Mouse (Mus musculus) spleen, postnatal 14 days (tissue): ENCODE measurements around the gene Ei24.

Experiments used
- DNase-seq, 2 experiments: peaks; one replicate each; pipeline ENCODE4 v3.0.0; 2021 to 2022; ENCODE audit warnings: low spot score in 2 of 2

The Ei24 gene

DNA sequence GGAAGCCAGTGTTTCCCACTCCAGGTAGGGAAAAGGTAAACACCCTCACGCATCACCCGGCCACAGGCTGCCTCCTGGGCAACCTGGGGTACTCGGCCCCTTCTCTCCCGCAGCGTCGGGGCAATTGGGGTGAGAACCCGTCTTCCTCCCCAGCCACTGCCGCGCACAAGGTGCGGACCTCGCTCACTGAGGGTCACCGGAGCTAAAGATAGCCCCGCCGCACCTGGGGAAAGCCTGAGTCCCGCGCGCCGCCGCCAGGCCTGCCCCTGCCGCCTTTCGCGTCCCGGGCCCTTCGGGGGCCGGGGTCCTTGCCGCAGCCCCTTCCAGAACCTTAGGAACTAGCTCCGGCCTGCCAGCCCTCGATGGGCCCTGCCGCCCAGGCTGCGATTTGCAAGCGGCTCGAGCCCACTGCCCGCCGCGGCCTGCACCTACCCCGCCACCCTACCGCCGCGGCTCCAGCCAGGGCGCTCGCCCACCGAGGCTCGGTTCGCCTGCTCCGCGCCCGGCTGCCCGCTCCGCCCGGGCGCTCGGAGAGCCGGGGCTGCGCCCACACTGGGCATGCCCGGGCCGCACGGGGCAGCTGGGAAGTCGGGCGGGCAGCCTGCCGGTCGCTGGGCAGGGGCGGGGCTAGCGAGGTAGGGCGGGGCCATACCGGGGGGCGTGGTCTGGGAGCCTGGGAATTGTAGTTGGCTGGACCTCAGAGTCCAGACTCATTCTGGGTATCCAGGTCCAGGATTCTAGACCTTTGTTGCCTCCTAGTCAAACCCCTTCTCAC, at the start of gene Ei24:
Gene Ei24, minus strand, starts transcription at position 613 of the 775 bp plus-strand sequence.
- DNase-seq = peak; percentile 81 to 86

DNA sequence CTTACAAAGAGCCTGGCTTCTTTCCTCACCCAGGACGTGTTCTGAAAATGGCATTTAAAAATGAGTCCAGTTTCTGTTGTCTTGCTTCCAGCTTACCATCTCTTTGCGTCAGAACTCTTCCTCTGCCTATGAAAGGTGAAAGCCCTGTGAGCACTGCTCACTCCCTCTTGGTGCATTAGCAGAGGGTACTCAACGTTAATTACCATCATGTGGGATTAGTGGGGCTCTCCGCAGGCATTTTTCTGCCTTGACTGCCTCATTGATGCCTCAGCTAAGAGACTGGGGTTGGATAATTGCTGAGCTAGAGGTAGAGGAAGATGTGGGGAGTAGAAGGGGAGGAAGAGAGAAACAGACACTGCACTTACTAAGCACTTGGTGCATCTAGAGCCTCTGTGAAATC, 49.2 kb upstream of the Ei24 start:
- DNase-seq = no peak

GRCm38 (mm10) chr9:36833914-36834313, 36.7 kb upstream of the Ei24 start:
- no peak for DNase-seq

GRCm38 (mm10) chr9:36833043-36833881, 36.1 kb upstream of the Ei24 start:
- no peak for DNase-seq

- DNase-seq = no peak
These were observed 35.3 kb upstream of the Ei24 start for GRCm38 (mm10) chr9:36832529-36832928.

GRCm38 (mm10) chr9:36831401-36831800, 34.2 kb upstream of the Ei24 start:
- no peak for DNase-seq

GRCm38 (mm10) chr9:36826612-36827363, 29.6 kb upstream of the Ei24 start:
- DNase-seq = no peak

DNA sequence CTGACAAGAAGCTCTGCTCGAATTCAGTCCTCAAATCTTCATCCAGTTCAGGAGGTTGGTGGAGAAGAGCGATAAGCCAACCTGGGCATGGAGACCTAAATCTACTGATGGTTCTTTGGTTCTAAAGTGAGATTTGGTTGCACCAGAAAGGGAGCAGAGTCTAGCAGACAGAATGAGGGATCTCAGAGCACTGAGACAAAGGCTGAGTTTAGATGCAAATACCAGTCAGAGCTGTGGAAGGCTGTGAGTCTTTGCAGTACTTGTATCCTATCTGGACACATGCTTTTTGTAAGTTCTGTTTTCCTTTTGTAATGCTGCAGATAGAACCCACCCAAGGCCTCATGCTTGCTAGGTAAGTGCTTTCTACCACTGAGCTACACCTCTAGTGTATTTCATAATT, 24.8 kb upstream of the Ei24 start:
- no peak for DNase-seq

DNA sequence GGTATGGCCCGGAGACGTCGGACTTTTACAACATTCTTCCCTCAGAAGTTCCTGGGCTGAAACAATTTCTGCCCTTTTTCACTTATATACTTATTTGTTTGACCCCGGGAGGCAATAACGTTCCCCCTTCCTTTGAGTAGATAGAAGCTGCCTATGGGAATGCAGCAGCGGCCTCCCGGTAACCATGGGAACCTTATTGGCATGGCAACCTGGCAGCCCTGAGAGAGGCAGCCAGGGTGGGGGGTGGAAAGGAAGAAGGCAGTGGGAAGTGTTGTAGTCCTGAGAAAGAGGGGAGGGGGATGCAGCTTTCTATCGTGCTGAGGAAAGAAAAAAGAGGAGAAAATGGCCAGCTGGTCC, 24.4 kb upstream of the Ei24 start, which contains the start of gene Fez1:
Gene Fez1, plus strand, starts transcription at position 221 of the 357 bp plus-strand sequence.
- no peak for DNase-seq

DNA sequence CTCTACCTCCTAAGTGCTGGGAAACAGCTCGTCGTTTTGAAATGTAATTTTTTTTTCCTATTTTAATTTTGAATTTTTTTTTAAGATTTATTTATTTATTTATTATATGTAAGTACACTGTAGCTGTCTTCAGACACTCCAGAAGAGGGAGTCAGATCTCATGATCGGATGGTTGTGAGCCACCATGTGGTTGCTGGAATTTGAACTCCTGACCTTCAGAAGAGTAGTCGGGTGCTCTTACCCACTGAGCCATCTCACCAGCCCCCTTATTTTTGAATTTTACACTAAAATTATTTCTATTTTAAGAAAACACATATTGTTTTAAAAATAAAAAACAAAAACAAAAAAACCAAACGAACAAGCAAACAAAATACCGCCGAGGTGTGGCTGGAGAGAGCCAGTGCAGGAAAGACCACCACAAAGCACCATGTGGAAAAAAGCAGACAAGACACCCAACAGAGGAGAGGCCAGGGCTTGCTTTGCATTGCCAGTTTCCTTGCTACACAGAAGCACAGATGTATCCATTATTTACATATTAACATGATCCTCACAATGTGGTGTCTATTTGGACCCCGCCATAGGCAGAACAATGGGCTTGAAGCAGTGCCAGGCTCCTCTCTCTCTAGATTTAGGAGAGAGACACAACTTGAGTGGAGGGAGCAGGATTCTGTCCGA, 23.9 kb upstream of the Ei24 start:
- no peak for DNase-seq

- DNase-seq = no peak
These were observed 21.7 kb upstream of the Ei24 start for GRCm38 (mm10) chr9:36818905-36819304.

GRCm38 (mm10) chr9:36814486-36814885, 17.3 kb upstream of the Ei24 start:
- DNase-seq = no peak

DNA sequence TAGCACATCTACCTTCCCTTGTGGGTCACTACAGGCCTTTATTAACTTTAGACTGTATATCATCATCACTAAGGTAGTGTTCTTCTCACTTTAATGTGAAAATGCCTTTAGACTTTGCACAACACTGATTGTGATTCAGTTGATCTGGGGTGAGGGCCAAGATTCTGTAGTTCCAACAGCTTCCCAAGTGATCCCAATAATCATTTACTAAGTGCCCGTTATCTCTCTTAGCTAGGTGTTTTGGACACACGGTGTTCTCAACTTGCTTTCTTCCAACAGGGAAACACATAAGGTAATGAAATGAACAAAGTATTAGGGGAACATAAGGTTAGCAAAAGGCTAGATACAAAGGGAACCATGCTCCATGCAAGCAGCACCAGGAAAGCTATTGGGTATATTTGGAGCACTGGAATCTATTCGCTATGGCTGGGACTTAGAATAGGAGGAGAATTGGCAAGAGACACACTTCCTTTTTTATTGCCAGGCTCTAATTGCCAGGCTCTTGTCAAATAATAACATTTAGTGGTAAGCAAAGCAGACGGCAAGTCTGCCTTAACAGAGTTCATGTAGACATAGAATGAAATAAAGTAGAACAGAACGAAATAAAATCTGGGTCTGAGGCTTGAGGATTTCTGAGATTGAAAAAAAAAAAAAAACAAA, 11.1 kb upstream of the Ei24 start:
- DNase-seq = no peak

GRCm38 (mm10) chr9:36805256-36805975, 8.2 kb upstream of the Ei24 start:
- DNase-seq = no peak

- no peak for DNase-seq
These were observed 6.7 kb upstream of the Ei24 start for GRCm38 (mm10) chr9:36803926-36804325.

DNA sequence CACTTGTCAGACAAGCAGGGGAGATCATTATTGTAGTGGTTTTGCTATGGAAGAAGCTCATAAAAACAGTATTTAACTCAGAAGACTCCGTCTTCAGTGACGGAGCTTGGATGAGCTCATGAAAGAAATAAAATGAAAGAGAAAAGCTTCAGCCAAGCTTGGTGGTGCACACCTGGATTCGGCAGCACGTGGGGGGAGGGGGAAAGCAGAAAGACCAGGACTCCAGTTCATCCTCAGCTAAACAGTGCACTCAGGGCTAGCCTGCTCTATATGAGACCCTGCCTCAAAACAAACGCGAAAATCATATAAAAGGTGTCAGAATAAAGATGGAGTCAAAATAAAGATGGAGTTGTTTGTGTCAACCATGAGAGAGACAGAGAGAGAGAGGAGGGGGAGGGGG, 6.2 kb upstream of the Ei24 start:
- no peak for DNase-seq

DNA sequence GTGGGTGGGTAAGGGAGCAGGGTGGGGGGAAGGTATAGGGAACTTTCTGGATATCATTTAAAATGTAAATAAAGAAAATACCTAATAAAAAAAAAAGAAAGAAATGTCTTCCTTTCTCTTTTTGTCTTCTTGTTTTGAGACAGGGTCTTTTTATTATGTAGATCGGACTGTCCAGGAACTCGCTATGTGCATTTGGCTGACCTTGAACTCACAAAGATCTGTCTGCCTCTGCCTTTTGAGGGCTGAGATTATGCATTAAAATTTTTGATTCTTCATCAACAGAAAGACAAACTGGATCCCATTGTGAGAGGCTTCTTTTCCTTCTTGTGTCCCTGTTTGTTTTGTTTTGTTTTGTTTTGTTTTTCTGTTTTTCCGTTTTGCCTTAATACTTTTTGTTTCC, 5.8 kb upstream of the Ei24 start:
- DNase-seq = no peak

DNA sequence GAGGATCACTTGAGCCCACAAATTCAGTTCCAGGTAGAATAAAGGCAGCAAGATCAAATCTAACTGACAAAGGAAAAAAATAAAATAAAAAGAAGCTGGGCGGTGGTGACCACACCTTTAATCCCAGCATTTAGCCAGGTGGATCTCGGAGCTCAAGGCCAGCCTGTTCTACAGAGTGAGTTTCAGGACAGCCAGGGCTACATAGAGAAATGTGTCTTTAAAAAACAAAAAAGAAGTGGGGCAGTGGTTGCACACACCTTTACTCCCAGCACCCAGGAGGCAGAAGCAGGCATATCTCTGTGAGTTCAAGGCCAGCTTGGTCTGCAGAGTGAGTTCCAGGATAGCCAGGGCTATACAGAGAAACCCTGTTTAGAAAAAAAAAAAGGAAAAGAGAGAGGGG, 4.8 kb upstream of the Ei24 start:
- no peak for DNase-seq

GRCm38 (mm10) chr9:36796224-36796623, 969 bp downstream of the Ei24 start:
- DNase-seq = no peak

- DNase-seq = no peak
These were observed 1.6 kb downstream of the Ei24 start for GRCm38 (mm10) chr9:36795556-36795955.

DNA sequence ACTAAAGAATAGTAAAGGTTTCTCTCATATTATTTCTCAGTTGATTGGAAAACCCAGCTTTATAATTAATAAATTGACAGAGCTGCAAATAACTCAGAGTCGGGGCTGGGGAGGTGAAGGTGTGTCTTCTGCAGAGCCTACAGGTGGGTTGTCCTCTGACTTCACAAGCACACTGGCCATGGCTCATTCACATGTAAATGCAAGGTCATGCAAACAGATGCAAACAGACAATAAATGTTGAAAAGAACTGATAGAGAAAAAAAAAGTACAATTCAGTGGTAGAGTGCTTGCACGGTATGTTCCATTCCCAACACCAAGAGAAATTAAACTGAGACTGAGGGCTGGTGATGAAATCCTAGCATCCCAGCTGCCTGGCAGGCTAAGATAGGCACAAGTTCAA, 2.7 kb downstream of the Ei24 start:
- no peak for DNase-seq
